Mouse (Mus musculus) CH12.LX (cell line): ENCODE measurements around the gene Pyroxd1. TPM values are rescaled to one million over a fixed set of nuclear protein-coding genes. Genes with fewer than 3 reads are reported as not detected.

Experiments used
- DNase-seq: peaks from one replicate; pipeline ENCODE4 v3.0.0-alpha.2; 2013; ENCODE audit errors: extremely low read depth
- H3K27ac ChIP-seq: 2 replicates; pipeline ENCODE4 v1.5.1; 2012; ENCODE audit warnings: low read depth, mild to moderate bottlenecking, control low read depth, moderate library complexity; ENCODE audit not compliant: insufficient read depth
- H3K27me3 ChIP-seq: replicated peaks from 2 replicates; pipeline ENCODE3; 2012; ENCODE audit warnings: inconsistent platforms
- H3K36me3 ChIP-seq, 2 experiments: replicated peaks in 1 of 2; 2 replicates each; pipeline versions ENCODE3 to v1.6.1; 2012; ENCODE audit warnings: inconsistent platforms in 1 of 2, low read length in 1 of 2, mild to moderate bottlenecking in 1 of 2, mixed read lengths in 1 of 2, moderate library complexity in 1 of 2; ENCODE audit not compliant: control insufficient read depth in 1 of 2, insufficient read depth in 1 of 2
- H3K4me1 ChIP-seq, 2 experiments: 2 replicates each; pipeline ENCODE4 v1.6.1; 2012; ENCODE audit warnings: inconsistent platforms in 1 of 2, moderate library complexity in 1 of 2; ENCODE audit not compliant: insufficient read depth in 2 of 2, control insufficient read depth in 1 of 2
- H3K4me2 ChIP-seq: 2 replicates; pipeline ENCODE4 v1.6.1; 2012; ENCODE audit warnings: low read depth, mild to moderate bottlenecking, control low read depth; ENCODE audit not compliant: poor library complexity, insufficient read depth, severe bottlenecking
- H3K4me3 ChIP-seq, 3 experiments: fragments of 150-350 bp in 1 of 3; sonication (generic) in 1 of 3; replicated peaks in 1 of 3; 2 replicates each; pipeline versions ENCODE3 to v1.5.1; 2011 to 2012; ENCODE audit warnings: low read depth in 2 of 3, low read length in 2 of 3, mild to moderate bottlenecking in 2 of 3, moderate library complexity in 2 of 3, control low read depth in 1 of 3, improper control_type of control experiment in 1 of 3, inconsistent platforms in 1 of 3, mixed read lengths in 1 of 3; ENCODE audit not compliant: poor library complexity in 1 of 3
- H3K79me2 ChIP-seq: replicated peaks from 2 replicates; pipeline ENCODE4 v1.6.1; 2012; ENCODE audit warnings: mild to moderate bottlenecking, moderate library complexity; ENCODE audit not compliant: control insufficient read depth, poor library complexity, insufficient read depth, severe bottlenecking; ENCODE audit errors: extremely low read depth
- H3K9ac ChIP-seq: 2 replicates; pipeline ENCODE4 v1.6.1; 2012; ENCODE audit warnings: low read depth, mild to moderate bottlenecking, control low read depth, moderate library complexity; ENCODE audit not compliant: insufficient read depth
- H3K9me3 ChIP-seq: replicated peaks from 2 replicates; pipeline ENCODE3; 2012; ENCODE audit warnings: low read length, inconsistent platforms, mixed read lengths
- CHD1 ChIP-seq: IDR thresholded peaks from 2 replicates; pipeline ENCODE4 v1.6.1; 2012; ENCODE audit warnings: low read depth, low read length, improper control_type of control experiment, inconsistent platforms
- CHD2 ChIP-seq: IDR thresholded peaks from 2 replicates; pipeline ENCODE4 v1.6.1; 2011; ENCODE audit warnings: low read length, improper control_type of control experiment
- CTCF ChIP-seq, 2 experiments: IDR thresholded peaks in 1 of 2; conservative IDR thresholded peaks in 1 of 2; 2 replicates each; pipeline ENCODE4 v1.5.1; 2011 to 2012; ENCODE audit warnings: low read depth in 2 of 2, low read length in 2 of 2, improper control_type of control experiment in 1 of 2, inconsistent platforms in 1 of 2, mild to moderate bottlenecking in 1 of 2, moderate library complexity in 1 of 2
- E2F4 ChIP-seq: IDR thresholded peaks from 2 replicates; pipeline ENCODE4 v1.6.1; 2011; ENCODE audit warnings: low read depth, low read length, improper control_type of control experiment; ENCODE audit not compliant: insufficient replicate concordance
- HCFC1 ChIP-seq: IDR thresholded peaks from 2 replicates; pipeline ENCODE4 v1.6.1; 2012; ENCODE audit warnings: low read depth, mild to moderate bottlenecking, inconsistent platforms, low read length, improper control_type of control experiment
- JUN ChIP-seq: IDR thresholded peaks from 2 replicates; pipeline ENCODE4 v1.6.1; 2011; ENCODE audit warnings: low read depth, mild to moderate bottlenecking, low read length, improper control_type of control experiment, moderate library complexity; ENCODE audit not compliant: insufficient read depth
- KAT2A ChIP-seq: IDR thresholded peaks from 2 replicates; pipeline ENCODE4 v1.6.1; 2012; ENCODE audit warnings: low read length, improper control_type of control experiment, inconsistent platforms; ENCODE audit not compliant: insufficient replicate concordance
- MAFK ChIP-seq: IDR thresholded peaks from 2 replicates; pipeline ENCODE4 v1.6.1; 2011; ENCODE audit warnings: low read length, improper control_type of control experiment; ENCODE audit not compliant: insufficient replicate concordance
- MAX ChIP-seq: IDR thresholded peaks from 2 replicates; pipeline ENCODE4 v1.6.1; 2011; ENCODE audit warnings: low read length, improper control_type of control experiment
- MEF2A ChIP-seq: IDR thresholded peaks from 2 replicates; pipeline ENCODE4 v1.6.1; 2014; ENCODE audit warnings: low read depth, mild to moderate bottlenecking, inconsistent platforms, low read length, improper control_type of control experiment, borderline replicate concordance
- MXI1 ChIP-seq: IDR thresholded peaks from 2 replicates; pipeline ENCODE4 v1.6.1; 2011; ENCODE audit warnings: mild to moderate bottlenecking, low read depth, low read length, improper control_type of control experiment
- MYC ChIP-seq: IDR thresholded peaks from 2 replicates; pipeline ENCODE4 v1.6.1; 2011; ENCODE audit warnings: low read depth, mild to moderate bottlenecking, improper control_type of control experiment, low read length
- NELFE ChIP-seq: IDR thresholded peaks from 2 replicates; pipeline ENCODE4 v1.6.1; 2011; ENCODE audit warnings: low read depth, low read length, improper control_type of control experiment
- PAX5 ChIP-seq: IDR thresholded peaks from 2 replicates; pipeline ENCODE4 v1.6.1; 2012; ENCODE audit warnings: low read length, inconsistent platforms, mixed read lengths
- POLR2A ChIP-seq: IDR thresholded peaks from 2 replicates; pipeline ENCODE4 v1.6.1; 2011; ENCODE audit warnings: low read depth, mild to moderate bottlenecking, improper control_type of control experiment, low read length
- RAD21 ChIP-seq: IDR thresholded peaks from 2 replicates; pipeline ENCODE4 v1.6.1; 2011; ENCODE audit warnings: low read depth, mild to moderate bottlenecking, low read length, improper control_type of control experiment, moderate library complexity
- TBP ChIP-seq: conservative IDR thresholded peaks from 2 replicates; pipeline ENCODE4 v1.6.1; 2011; ENCODE audit warnings: low read depth, low read length, improper control_type of control experiment
- TCF12 ChIP-seq: IDR thresholded peaks from 2 replicates; pipeline ENCODE4 v1.6.1; 2014; ENCODE audit warnings: low read depth, mild to moderate bottlenecking, inconsistent platforms, low read length, improper control_type of control experiment
- UBTF ChIP-seq: IDR thresholded peaks from 2 replicates; pipeline ENCODE4 v1.6.1; 2012; ENCODE audit warnings: low read depth, mild to moderate bottlenecking, inconsistent platforms, low read length, improper control_type of control experiment, moderate library complexity
- USF1 ChIP-seq: IDR thresholded peaks from 2 replicates; pipeline ENCODE4 v1.6.1; 2014; ENCODE audit warnings: low read depth, mild to moderate bottlenecking, inconsistent platforms, low read length, improper control_type of control experiment
- ZC3H11A ChIP-seq: IDR thresholded peaks from 2 replicates; pipeline ENCODE4 v1.6.1; 2012; ENCODE audit warnings: low read depth, mild to moderate bottlenecking, inconsistent platforms, low read length, improper control_type of control experiment
- ZKSCAN1 ChIP-seq: IDR thresholded peaks from 2 replicates; pipeline ENCODE4 v1.6.1; 2012; ENCODE audit warnings: low read depth, inconsistent platforms, low read length, improper control_type of control experiment, borderline replicate concordance
- dilution Hi-C: fragments of 300-500 bp; cut with MboI; formaldehyde crosslinking; loops from 2 replicates; pipeline ENCODE4 v1.14.3; 2020; ENCODE audit warnings: low sequenced_read_pairs; ENCODE audit not compliant: extremely low pct_unique_long_range_greater_than_20kb, extremely low pct_ligation_motif_present
- in situ Hi-C: fragments of 300-500 bp; cut with MboI; formaldehyde crosslinking; loops from 3 replicates; pipeline ENCODE4 v1.14.3; 2019; ENCODE audit warnings: low sequenced_read_pairs, low pct_ligation_motif_present, low pct_unique_long_range_greater_than_20kb, mixed read lengths
- polyA plus RNA-seq: library from polyadenylated mRNA; unstranded; fragments of >175 nt; gene quantifications from 2 replicates; pipeline ENCODE4 v1.2.1, GENCODE M21; 2012; ENCODE audit warnings: low read depth; ENCODE audit not compliant: insufficient read length
- total RNA-seq, 2 experiments: library from RNA; depleted of rRNA; stranded (reverse); fragments of 300-350 nt in 1 of 2; fragments of >200 nt in 1 of 2; gene quantifications; 2 replicates each; pipeline ENCODE4 v1.2.3; 2012 to 2014

Pyroxd1 gene
- total and polyA plus RNA-seq, 3 experiments, result 7.9 to 11.5 (median 11.2) TPM

GRCm38 (mm10) chr6:142322881-142323280, 22.6 kb upstream of the Pyroxd1 start, which contains the start of gene Slco1a5:
Slco1a5 (minus strand) TSS chr6:142322981.
- Histone ChIP-seq H3K4me2 (no peak within 1 kb of the TSS), H3K4me3 (no peak within 1 kb of the TSS), H3K27ac (no peak within 1 kb of the TSS), H3K9me3 (no peaks in the 10 kb centered on the region), H3K4me1 (no peaks in the 10 kb centered on the region), H3K36me3 (no peaks in the 10 kb centered on the region), H3K27me3 (no peaks in the 10 kb centered on the region), H3K9ac (no peak within 1 kb of the TSS), H3K79me2 (no peaks in the 10 kb centered on the region)
- dilution Hi-C loops, result no loop called here
- TF ChIP-seq PAX5 (no peak), TCF12 (no peak), TBP (no peak), JUN (no peak), MAFK (no peak), HCFC1 (no peak), E2F4 (no peak), ZKSCAN1 (no peak), MYC (no peak), ZC3H11A (no peak)
- in situ Hi-C loops, result no loop called here
- no peak for DNase-seq

GRCm38 (mm10) chr6:142326598-142326997, 18.9 kb upstream of the Pyroxd1 start:
- Histone ChIP-seq H3K9me3 (no peaks in the 10 kb centered on the region), H3K27me3 (peaks cover 1% of the 10 kb centered on the region), H3K36me3 (no peaks in the 10 kb centered on the region), H3K4me2 (no peak overlapping the region), H3K4me1 (no peaks in the 10 kb centered on the region), H3K27ac (no peak overlapping the region), H3K4me3 (no peak overlapping the region), H3K79me2 (no peaks in the 10 kb centered on the region), H3K9ac (no peak overlapping the region)
- in situ Hi-C loops, result loop anchor here (25.0 kb wide), 1 partner anchor 186 kb away; the partner anchor contains the start of gene Ldhb
- DNase-seq, result no peak
- no peak for TF ChIP-seq UBTF
- peak in 1 of 2 experiments; percentile 29; a peak in 2 of 4 replicates for TF ChIP-seq CTCF (conservative IDR thresholded peaks at IDR 0.05 in 1 of 2, IDR thresholded peaks at IDR 0.05 in 1 of 2; ENCODE audit: low read depth in 2 of 2, low read length in 2 of 2)
- TF ChIP-seq CHD1, result no peak
- peak; percentile 10 for TF ChIP-seq RAD21
- dilution Hi-C loops, result no loop called here

GRCm38 (mm10) chr6:142329201-142329600, 16.3 kb upstream of the Pyroxd1 start:
- Histone ChIP-seq H3K4me1 (no peaks in the 10 kb centered on the region), H3K27ac (no peak overlapping the region), H3K4me2 (no peak overlapping the region), H3K9ac (no peak overlapping the region), H3K79me2 (no peaks in the 10 kb centered on the region)
- no peak for DNase-seq
- TF ChIP-seq MXI1 (no peak), CHD2 (no peak), MAFK (no peak), E2F4 (no peak), TCF12 (no peak), MEF2A (no peak), NELFE (no peak), MAX (no peak), POLR2A (no peak), KAT2A (no peak), USF1 (no peak)
- TF ChIP-seq, all 38 proteins: peak for 0
- peaks cover 1% of the 10 kb centered on the region for H3K27me3 ChIP-seq
- H3K9me3 ChIP-seq, result no peaks in the 10 kb centered on the region
- no peak overlapping the region for H3K4me3 ChIP-seq
- dilution Hi-C loops (no loop called here), in situ Hi-C loops (loop anchor here (25.0 kb wide), 1 partner anchor 183 kb away; the partner anchor contains the start of gene Ldhb)
- H3K36me3 ChIP-seq, result no peaks in the 10 kb centered on the region
